Mouse (Mus musculus) regulatory T cell (primary cell): ENCODE data around the gene Krt88.

Source experiments
- in situ Hi-C: fragments of 300-600 bp; cut with MboI, MseI; formaldehyde crosslinking; loops from one replicate; pipeline ENCODE4 v1.15.1; 2025; ENCODE audit warnings: high pct_unique_total_duplicates

Gene Krt88

DNA sequence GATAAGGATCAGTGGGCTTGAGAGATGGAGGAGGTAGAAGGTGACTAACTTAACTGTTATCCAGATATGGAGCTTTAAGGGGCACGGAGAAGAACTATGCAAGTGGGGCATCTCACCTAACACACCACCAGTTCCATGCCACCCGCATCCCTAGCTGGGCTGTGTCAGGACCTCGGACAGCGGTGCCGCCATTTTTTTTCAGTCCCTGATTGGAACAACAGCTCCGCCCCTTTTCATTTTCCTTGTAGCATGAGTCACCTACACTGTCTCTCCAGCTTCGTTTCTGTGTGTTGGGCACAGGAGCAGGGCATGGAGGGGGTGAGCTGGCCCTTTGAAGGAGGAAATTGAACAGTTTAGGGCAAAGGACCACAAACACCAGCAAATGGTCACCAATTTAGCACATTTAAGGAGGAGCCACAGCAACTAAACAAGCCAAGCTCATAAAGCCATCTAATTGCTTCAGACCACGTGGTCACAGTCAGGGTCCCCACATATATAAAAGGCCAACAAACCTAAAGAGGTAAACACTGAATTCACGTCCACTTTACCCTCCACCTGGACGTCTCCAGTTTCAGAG, 25.5 kb downstream of the Krt88 start, which contains the start of gene Krt86:
TSS of gene Krt86 (plus strand) at position 527 of the 577 bp plus-strand sequence.
- in situ Hi-C loops = no loop called here

DNA sequence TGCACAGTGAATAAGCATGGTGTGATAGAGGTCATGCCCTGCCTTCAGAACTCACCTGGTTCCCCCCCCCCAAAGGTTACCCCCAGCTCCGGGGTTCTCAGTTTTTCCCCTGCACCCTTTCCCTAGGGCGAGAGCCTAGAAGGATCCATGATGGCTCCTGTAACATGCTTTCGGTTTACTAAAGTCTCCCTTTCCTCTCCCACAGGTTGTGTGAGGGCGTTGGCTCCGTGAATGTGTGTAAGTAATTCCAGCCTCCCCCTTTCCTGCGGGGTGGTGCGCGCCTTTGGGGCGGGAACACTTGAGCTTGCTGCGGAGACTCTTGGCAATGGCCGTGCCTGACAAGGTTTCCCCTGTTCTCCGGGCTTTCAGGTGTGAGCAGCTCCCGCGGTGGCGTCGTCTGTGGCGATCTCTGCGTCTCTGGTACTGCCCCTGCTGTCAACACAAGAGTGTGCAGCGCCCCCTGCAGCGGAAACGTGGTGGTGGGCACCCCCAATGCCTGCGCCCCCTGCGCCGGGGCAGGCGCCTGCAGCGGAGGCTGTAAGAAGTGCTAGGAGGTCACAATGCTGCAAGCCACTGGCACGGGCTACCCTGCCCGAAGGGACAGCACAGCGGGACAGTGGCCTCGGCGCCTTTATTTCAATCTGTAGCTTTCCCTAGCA, 31.6 kb downstream of the Krt88 start:
- in situ Hi-C loops = no loop called here

- in situ Hi-C loops = no loop called here
Measured at GRCm38 (mm10) chr15:101479666-101480060, 32.1 kb downstream of the Krt88 start.

DNA sequence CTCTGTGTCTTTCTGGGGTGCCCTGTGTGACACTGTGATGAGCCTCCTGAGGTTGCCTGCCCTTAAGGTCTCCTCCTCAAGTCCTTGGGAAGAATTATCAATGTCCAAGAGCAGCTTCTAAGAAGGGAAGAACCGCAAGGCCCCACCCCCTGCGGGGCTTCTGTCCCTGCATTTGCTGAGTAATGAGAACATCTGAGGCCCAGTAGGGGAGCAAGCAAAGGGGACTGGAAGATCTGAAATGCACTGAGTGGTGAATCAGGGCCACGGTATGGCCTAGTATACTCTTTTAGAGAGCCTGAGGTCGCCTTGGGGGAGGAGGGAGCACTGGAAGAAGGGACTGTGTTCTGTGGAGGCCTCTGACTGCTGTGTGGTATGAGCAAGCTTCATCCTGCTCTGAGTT, 34.5 kb downstream of the Krt88 start:
- in situ Hi-C loops = no loop called here

GRCm38 (mm10) chr15:101483646-101484045, 36.1 kb downstream of the Krt88 start:
- in situ Hi-C loops = no loop called here

DNA sequence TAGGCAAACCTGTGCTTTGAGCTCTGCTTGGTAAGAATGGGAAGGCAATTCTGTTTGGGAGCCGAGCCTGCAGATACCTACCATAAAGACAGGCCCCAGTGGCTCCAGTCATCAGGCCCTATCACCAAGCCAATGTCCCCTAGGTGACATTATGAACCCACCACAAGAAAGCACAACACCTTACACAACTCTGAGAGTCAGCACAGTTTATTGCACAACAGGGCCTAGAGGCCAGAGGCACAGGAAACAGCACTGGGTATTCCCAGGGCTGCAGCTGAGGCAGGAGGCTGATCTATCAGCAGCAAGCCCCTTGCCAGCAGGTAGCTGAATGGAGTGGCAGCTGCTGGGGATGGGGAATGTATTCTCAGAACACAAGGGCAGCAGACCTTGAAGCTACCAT, 37.4 kb downstream of the Krt88 start:
- in situ Hi-C loops = no loop called here

DNA sequence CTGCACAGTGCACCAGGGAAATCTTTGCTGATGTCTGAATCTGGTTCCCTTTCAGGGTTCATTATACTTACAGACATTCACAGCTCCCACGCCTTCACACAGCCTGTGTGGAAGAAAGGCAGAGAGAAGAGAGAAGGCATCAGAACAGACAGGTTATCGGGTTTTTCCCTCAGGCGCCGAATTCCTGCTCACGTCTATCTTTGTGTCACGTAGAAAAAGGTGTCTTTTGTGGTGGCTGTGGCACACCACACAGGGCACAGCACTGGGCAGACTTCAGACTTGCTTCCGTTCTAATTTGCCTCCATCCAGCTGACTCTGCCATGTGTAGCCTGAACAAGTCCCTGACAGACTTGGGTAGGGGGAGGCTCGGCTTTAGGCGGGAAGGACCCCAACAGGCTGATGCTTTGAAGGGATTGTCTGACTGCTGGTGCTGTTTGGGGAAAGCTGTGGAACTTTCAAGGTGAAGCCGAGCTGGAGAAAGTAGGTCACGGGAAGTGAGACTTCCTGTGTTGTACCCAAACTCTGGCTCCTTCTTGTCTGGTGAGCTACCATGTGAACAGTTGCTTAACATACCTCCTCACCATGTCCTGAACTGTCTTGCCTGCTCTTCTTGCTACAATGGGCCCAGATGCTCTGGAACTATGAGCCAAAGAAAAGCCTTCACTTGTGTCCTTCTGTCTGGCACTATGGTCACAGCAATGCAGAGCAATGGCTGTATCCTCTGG, 38.5 kb downstream of the Krt88 start:
- in situ Hi-C loops = no loop called here

- in situ Hi-C loops = loop anchor here (5.0 kb wide), 1 partner anchor 34 kb away; no protein-coding TSS in a partner anchor
Measured at GRCm38 (mm10) chr15:101491431-101491830, 43.9 kb downstream of the Krt88 start, which contains the start of gene Krt83. TSS of gene Krt83 (minus strand) at chr15:101491512.

GRCm38 (mm10) chr15:101492718-101493117, 45.2 kb downstream of the Krt88 start:
- in situ Hi-C loops = loop anchor here (5.0 kb wide), 1 partner anchor 35 kb away; no protein-coding TSS in a partner anchor

DNA sequence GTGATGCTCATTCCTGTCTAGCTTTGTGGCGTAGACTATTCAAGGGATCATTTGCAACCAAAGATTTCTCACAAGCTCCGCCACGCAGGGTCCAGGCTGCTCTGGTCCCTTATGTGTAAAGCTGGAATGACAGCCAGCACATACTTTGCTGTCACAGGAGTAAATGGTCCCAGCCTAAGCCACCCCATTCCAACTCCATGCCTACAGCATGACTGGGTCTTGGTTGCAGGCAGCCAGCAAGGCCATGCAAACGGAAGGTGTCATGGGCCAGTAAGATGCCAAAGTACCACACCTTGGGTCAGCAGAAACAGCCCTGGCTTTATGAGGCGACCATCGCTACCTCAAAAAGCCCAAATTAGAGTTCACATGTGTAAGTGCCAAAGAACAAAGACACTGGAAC, 46.2 kb downstream of the Krt88 start:
- in situ Hi-C loops = loop anchor here (5.0 kb wide), 1 partner anchor 36 kb away; no protein-coding TSS in a partner anchor

- in situ Hi-C loops = loop anchor here (5.0 kb wide), 1 partner anchor 37 kb away; no protein-coding TSS in a partner anchor
Measured at GRCm38 (mm10) chr15:101494203-101494602, 46.7 kb downstream of the Krt88 start.

DNA sequence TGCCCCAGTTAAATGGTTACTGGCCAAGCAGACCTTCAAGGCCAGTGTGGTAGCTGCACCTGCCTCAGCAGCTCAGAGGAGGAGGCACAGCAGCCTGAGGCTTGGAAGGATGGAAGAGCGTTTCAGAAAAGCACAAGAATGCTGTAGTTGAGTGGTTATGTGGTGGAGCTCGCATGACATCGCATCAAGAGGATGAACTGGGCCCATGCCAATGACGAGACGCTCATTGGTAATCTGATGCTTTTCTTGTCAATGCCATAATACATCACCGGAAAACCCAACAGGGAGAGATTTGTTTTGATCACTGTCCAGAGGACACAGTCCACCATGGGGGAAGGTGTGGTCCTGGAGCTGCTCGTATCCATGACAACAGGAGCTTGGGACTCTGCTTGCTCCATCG, 47.7 kb downstream of the Krt88 start:
- in situ Hi-C loops = no loop called here

- in situ Hi-C loops = no loop called here
Measured at GRCm38 (mm10) chr15:101497181-101497580, 49.6 kb downstream of the Krt88 start.
